Mouse (Mus musculus) megakaryocyte, embryonic 14.5 days (primary cell): ENCODE data around the gene Gm10719.
"Not testable (repeated sequence)": the region's sequence is repeated elsewhere in the genome, so short reads cannot be mapped to it uniquely, and the experiment has no call there.

Source experiments
- FLI1 ChIP-seq: IDR thresholded peaks from 2 replicates; pipeline ENCODE4 v1.6.1; 2012; ENCODE audit warnings: low read length, inconsistent platforms, mixed read lengths
- GATA1 ChIP-seq: IDR thresholded peaks from 3 replicates; pipeline ENCODE4 v1.6.1; 2012; ENCODE audit warnings: mixed read lengths, low read length, inconsistent platforms, borderline replicate concordance

DNA sequence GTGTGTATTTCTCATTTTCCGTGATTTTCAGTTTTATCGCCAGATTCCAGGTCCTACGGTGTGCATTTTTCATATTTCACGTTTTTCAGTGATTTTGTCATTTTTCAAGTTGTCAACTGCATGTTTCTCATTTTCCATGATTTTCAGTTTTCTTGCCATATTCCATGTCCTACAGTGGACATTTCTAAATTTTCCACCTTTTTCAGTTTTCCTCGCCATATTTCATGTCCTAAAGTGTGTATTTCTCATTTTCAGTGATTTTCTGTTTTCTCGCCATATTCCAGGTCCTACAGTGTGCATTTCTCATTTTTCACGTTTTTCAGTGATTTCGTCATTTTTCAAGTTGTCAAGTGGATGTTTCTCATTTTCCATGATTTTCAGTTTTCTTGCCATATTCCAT is 16.2 kb upstream of the Gm10719 start:
- TF ChIP-seq GATA1, FLI1: not testable (repeated sequence)
